Mouse (Mus musculus) right cerebral cortex, postnatal 36 days (tissue): ENCODE data around the gene Zdhhc8.
"Not testable (repeated sequence)": the region's sequence is repeated elsewhere in the genome, so short reads cannot be mapped to it uniquely, and the experiment has no call there.

Experiments
- DNase-seq, 2 experiments: peaks; one replicate each; pipeline ENCODE4 v3.0.0; 2022; ENCODE audit warnings: low spot score in 2 of 2, mixed read lengths in 1 of 2

Zdhhc8 gene

DNA sequence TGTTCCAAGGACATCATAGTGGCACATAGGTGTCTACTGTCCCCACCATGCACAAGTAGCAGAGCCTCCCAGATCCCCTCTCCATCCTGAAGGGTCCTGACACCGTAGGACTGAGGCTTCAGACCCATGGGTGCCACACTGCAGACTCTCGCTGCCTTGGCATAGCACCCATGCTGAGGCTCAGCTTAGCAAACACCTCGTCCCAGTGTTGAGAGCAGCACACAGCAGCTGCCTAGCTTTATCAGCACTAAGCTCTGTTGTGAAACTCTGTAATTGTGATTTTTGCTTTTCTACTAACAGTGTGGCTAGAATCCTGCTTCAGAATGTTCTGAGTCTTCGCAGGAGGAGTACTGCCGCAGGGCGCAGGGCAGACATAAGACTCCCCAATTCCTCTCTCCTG, 37.1 kb downstream of the Zdhhc8 start:
- no peak for DNase-seq

DNA sequence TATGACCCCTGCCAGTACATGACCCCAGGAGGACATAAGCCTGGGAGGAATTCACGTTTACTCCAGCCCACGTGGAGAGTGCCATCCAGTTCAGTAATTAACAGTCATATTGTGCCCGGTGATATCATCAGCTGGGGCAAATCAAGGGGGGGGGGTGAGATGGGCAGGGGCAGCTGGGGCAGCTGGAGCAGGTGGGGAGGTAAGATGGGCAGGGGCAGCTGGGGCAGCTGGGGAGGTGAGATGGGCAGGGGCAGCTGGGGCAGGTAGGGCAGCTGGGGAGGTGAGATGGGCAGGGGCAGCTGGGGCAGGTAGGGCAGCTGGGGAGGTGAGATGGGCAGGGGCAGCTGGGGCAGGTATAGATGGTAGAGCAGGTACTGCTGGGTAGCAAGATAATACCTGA, 39.4 kb downstream of the Zdhhc8 start:
- not testable (repeated sequence) for DNase-seq

DNA sequence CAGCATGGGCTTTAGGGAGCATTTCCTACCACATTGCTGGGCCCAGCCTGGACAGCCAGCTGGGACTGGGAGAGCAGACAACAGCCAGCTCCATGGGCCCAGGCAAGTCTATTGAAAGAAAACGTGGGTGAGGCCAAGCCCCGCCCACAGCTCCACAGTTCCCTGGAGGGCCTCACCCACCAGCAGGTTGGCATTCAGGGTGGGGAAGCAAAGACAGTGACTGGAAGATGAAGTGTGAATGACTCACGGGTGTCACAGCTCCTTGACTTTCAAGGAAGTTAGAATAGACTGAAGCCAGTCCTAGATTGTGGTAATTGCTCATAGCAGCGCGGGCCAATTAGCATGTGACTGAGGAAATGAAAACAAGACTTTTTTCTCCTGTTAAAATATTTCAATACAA, 39.9 kb downstream of the Zdhhc8 start:
- DNase-seq = peak; percentile 85 to 91

DNA sequence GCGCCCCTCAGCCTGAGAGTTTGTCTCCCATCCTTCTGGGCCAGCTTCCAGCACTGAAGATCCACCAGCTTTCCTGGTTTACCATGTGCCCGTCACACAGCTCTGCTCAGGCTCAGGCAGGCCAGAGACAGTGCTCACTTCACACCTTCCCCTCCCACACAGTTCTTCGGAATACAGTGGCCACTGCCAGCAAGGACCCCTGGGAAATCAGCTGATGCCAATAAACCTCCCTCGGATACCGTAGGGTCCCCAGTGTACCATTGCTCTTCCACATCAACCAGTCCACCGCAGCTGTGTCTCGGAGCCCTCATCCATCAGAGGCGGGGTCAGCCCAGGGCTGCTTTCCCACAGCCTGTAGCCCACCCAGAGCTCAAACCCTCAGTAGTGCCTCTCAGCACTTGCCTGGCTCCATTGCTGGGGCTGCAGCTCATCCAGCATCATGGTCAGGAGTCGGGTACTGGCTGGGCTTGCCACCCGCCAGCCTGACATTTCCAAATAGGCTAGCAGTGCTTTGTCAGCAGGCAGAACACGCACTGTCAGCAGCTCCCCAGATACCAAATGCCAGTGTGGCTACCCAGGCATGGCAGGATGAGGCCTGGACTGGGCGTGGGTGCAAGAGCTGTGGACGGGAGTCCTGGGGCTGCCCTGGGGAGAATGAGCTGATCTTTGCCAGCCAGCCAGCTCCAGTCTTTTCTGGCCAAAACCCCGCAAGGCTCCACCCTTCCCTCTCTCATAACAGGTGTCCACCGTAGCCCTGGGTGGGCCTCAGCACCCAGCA, 40.5 kb downstream of the Zdhhc8 start:
- no peak for DNase-seq

DNA sequence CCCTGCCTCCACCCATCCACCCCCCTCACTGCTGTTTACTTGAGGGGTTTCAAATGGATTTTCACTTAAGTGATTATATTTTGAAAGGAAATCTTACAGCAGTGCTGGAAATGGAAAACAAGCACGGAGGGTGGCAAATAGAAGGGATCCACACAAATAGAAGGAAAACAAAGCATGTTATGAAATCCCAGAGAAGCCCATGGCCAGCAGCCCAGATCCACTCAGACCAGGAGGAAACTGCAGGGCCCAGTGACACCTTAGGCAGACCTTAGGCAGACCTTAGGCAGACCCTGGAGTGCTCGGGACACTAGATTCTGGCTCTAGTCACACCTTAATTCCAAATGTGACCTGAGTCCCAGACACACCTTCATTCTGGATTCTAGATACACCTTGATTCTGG, 43.9 kb downstream of the Zdhhc8 start:
- no peak for DNase-seq

DNA sequence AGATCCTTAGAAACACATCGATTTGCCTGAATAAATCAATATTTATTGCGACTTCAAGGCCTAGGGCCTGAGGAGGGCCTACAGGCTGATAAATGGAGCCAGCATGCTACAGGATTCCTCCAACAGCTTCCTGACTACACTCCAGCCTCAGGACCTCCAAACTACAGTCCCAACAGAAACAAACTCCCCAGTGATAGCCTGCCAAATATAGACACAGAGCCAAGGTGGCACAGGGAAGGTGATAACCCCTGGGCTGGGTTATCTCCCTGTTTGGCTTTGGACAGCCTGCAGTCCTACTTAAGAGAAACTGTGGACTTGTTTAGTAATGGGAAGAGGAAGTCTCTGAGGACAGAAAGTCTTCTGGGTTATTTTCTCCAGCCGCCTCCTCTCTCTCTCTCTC, 47.7 kb downstream of the Zdhhc8 start:
- no peak for DNase-seq

DNA sequence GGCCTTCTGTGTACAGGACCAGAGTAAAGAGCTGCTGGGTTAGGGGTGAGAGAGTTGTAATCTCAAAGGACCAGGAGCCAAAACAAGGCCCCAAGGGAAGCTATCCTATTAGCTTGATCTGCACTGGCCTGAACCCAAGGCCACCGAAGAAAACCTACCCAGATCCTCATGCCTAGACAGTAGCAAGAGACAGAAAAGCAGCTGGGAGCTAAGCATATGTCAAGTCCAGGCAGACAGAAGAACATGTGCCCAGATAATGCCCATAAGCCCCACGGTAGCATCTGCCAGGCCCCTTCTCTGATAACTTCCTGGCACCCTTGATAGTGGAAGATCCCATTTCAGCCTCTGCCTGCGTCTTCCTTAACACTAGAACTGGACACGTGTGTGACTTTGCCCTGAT, 48.1 kb downstream of the Zdhhc8 start:
- no peak for DNase-seq

DNA sequence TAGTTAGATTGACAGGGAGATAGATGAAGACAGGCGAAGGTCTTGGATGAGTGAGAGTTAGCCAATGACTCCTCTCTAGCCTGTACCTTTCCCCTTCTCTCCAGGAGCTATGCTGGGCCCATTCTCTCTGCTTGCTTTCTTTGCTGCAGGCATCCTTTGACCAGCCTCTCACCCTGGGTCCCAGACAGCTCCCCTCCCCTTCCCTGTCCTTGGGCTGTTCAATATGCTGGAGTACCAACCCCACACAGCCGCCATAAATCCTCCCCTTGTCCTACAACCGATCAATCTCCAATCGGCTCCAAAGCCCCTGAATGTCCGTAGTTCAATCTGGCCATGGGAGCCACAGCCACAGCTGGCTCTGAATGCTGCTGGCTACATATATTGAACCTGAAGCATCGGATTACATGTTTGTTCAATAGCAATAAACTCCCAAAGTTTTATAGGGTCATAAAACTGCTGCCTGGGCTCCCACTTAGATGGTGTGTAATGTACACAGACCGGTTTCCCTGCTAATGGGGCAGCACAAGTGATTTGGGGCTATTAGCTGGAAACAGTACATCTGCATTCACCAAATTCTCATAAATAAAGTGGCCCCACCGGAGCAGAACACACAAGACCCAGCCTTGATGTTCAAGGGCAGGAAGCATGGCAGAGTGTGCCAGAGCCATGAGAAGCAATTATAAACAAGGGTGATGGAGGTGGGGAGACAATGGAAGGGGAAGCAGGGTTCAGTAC, 49.1 kb downstream of the Zdhhc8 start:
- DNase-seq = no peak

DNA sequence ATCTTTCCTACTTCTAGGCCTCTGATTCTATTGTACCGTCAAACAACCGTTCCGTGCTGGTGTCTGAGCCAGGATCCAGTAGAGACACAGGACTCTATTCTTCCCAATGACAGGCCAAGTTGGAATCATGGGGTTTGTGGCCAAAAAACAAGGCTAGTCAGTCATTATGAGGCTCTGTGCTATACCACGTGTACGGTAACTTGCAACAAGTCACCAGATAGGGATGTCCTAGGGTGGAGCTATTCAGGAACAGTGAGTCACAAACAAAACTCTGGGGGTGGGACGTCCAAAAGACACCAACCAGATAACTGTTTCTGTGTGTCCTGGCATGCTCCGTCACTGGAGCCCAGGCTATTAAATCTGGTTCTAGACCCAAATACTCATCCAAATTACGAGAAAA, 52.2 kb downstream of the Zdhhc8 start:
- DNase-seq = no peak

DNA sequence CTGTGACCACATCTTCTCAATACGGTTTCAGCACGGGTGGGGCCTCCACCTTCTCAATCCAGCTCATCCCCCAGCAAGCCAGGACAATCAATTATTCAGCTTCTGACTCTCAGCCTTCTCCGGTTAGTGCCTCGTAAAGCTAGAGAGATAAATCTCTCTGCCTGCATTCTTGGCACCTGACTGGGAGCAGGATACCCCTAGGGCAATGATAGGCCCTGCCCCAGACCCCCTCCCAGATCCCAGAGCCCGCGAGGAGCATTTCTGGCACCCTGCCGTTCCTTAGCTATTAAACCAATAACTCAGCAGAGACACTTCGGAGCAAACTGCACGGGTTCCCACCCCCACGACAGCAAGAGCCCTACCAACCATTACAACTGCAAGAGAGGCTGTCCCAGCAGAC, 53.5 kb downstream of the Zdhhc8 start:
- no peak for DNase-seq

DNA sequence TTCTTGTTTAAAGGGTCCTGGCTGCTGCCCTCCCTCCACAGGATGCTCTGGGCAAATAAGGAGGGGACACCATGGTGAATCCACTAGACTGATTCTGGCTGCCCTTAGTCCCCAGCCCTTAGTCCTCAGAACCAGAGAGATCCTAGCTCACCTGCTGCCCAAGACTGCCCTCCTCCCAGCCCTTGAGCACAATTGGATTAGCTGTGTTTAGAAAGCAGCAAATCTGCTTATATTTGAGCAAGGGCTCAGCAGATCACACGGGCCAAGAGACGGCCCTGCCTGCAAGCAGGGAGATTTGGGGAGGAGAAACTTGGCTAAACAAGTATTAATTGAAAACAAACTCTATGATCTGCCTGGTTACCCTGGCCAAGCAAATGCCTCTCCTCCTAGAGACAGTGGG, 55.3 kb downstream of the Zdhhc8 start:
- no peak for DNase-seq

DNA sequence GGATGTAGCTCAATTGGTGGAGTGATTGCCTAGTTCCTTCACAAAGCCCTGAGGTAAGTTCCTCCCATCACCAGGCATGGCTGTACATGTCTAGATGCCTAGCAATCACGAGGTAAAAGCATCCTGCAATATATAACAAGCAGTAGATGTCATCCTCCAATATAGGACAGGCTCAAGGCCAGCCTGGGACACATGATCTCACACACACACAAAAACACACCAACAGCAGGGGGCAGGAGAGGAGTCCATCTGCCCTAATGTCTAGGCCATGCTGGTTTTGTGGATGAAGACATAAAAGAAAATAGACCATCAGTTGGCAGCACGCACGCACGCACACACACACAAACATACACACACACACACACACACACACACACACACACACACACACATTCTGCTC, 58.2 kb downstream of the Zdhhc8 start:
- DNase-seq = no peak

DNA sequence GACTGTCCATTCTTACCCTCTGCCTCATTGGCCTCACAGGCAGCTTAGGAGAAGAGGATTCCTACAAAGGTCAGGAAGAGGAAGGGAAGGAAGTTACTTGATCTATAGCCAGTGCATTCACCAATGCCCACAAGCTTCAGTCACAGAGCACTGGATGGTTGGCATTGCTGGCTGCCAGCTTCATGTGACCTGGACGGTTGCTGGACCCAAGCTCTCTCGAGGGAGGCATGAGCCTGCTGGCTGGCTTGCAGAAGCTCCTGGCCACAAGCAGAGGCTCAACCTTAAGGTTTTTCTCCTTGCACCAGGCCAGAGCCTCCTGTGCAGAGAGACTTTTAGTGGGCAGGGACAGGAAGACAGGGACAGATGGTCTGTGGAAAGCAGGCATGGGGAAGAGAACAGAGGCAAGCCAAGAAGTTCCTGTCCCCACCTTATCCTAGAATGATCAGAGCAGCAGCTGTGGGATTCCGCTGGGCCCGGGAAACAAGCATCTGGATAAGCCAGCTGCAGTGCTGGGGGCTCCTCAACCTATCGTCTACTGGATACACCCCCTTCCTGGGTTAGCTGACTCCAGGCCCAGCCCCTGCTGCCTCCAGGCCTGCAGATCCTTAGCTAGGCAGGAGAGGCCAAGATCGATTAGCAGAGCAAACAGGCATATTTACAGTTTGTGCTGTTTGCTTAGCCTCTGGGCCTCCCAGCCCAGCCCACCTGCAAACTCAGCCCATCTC, 59.0 kb downstream of the Zdhhc8 start:
- DNase-seq = no peak

DNA sequence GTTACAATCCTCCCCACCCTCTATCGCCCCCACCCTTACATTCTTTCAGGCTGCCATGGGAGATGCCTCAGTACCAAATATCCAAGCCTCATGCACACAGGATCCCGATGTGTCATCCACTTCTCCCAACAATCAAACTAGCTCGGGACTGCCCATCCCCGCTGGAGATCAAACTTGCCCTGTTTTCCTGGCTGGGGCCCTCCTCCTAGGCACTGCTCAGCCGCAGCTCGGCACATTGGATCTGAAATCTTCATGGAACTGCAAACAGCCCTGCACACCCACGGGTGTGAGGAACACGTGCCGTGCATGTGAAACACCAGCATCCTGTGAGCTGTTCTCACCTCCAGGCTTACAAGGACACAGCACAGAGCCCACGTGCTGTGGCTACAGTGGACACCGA, 61.1 kb downstream of the Zdhhc8 start:
- DNase-seq = peak; percentile 83 to 85

DNA sequence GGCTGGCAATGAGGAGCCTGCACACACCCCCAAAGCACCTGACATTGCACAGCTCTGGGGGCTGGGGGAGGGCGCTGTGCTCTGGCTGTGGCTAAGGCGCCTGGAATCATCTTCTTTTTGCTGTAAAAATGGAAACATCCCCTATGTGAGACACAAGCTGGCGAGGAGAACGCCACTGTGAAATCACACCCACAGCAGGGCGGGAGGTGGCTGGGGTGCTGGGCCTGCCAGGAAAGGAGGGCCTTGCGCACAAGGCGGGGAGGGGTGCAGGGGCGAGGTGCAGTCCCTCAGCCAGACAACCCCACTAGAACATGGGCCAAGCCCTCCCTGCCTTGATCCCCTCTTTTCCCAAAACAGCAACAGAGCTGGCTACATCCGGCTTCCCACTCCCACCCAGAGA, 61.7 kb downstream of the Zdhhc8 start:
- DNase-seq = peak; percentile 82 to 88

DNA sequence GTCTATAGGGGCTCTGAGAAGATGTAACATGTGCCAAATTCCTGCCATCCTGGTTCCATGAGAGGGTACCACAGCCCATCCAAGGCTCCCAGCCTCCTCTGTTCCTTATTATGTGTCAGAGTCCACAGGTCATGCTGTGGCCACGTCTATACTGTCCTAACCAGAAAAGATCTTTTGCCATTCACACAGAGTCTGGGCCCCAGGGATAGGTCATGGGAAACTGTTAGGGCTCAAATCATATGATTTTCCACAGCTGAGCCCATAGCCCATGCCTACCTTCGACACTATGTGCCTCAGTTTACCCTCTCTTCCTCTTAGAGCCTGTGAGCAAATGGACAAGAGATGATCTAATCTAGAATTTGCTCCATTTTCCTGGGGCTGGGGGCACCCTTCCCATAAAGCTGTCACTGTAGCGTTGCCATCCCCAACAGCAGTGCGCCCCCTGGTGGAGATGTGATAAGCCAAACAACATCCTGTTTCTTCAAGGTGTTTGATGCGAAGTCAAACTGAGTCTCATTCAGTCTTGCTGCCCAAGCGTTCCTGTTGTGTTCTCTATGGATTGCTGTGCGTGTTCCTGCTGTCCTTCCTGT, 62.6 kb downstream of the Zdhhc8 start:
- DNase-seq = peak; percentile 66
